Mouse (Mus musculus): ENCODE measurements around the gene Pdxk. TPM values are rescaled to one million over a fixed set of nuclear protein-coding genes. Genes with fewer than 3 reads are reported as not detected.

The Pdxk gene
- polyA plus RNA-seq, 1 experiment from 2014 or later = 6.4 TPM

DNA sequence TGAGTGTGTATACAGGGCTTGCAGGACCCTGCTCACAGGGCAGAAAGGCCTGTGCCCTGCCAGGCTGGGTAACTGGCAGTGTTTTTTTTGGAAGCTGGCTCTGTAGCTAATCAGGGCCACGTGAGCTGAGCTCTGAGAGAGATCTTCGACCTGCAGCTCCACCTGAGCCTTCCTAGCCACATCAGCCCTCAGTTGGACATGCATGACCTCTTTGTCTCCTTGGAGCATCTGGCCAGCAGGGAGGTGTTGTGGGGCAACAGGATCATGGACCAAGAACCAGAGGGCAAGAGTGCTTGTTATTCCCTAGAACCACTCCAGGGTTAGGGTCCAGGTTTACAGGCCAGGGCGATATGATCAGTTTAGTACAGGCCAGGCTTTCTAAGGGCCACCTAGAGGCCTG is 17.4 kb downstream of the Pdxk start:
- Histone ChIP-seq H3K4me1 (ENCODE audit: control insufficient read depth, insufficient read depth, low read length) (peaks cover 5% of the 10 kb centered on the region), H3K4me3 (ENCODE audit: low read depth, low read length) (no peak overlapping the region), H3K9ac (ENCODE audit: low read length) (no peak overlapping the region), H3K27ac (ENCODE audit: low read depth, low read length) (no peak overlapping the region), H3K27me3 (ENCODE audit: control insufficient read depth, insufficient read depth, low read length) (no peaks in the 10 kb centered on the region), H3K9me3 (ENCODE audit: control insufficient read depth, low read length) (no peaks in the 10 kb centered on the region), H3K4me2 (no peak overlapping the region), H3K36me3 (ENCODE audit: control insufficient read depth, insufficient read depth, low read length) (peaks cover 2% of the 10 kb centered on the region; the same call in 1 of the 2 replicates)
- no peak for ATAC-seq (ENCODE audit: low FRiP score)
- 88% methylated on average over 3 of the region's 3 CpGs for WGBS
- no peak for DNase-seq (ENCODE audit: low spot score, missing footprints)

DNA sequence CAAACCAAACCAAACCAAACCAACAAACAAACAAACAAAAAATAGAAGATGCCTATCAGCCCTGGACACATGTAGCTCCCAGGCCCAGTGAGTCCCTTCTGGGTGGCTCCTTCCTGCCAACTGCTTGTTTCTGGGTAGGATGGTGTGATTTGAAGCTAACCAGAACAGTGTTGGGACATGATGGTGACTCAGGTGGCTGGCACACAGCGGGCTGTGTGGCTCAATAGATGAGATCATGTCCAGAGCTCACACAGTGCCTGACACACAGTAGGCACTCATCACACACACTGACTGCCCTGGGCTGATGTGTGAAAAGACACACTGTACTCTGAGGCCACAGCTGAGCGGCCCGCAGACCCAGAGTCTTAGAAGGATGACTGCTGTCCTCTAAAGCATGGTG is 18.6 kb downstream of the Pdxk start:
- DNase-seq (ENCODE audit: low spot score, missing footprints) (no peak), ATAC-seq (ENCODE audit: low FRiP score) (no peak)
- WGBS = 98% methylated on average over 3 of the region's 3 CpGs
- Histone ChIP-seq H3K27ac (ENCODE audit: low read depth, low read length) (no peak overlapping the region), H3K36me3 (ENCODE audit: control insufficient read depth, insufficient read depth, low read length) (peaks cover 2% of the 10 kb centered on the region; the same call in 1 of the 2 replicates), H3K4me2 (no peak overlapping the region), H3K4me3 (ENCODE audit: low read depth, low read length) (no peak overlapping the region), H3K9ac (ENCODE audit: low read length) (no peak overlapping the region), H3K27me3 (ENCODE audit: control insufficient read depth, insufficient read depth, low read length) (no peaks in the 10 kb centered on the region), H3K4me1 (ENCODE audit: control insufficient read depth, insufficient read depth, low read length) (no peaks in the 10 kb centered on the region), H3K9me3 (ENCODE audit: control insufficient read depth, low read length) (no peaks in the 10 kb centered on the region)

- Histone ChIP-seq H3K27me3 (ENCODE audit: control insufficient read depth, insufficient read depth, low read length) (no peaks in the 10 kb centered on the region), H3K9ac (ENCODE audit: low read length) (no peak overlapping the region), H3K4me3 (ENCODE audit: low read depth, low read length) (no peak overlapping the region), H3K4me2 (no peak overlapping the region), H3K36me3 (ENCODE audit: control insufficient read depth, insufficient read depth, low read length) (no peaks in the 10 kb centered on the region), H3K9me3 (ENCODE audit: control insufficient read depth, low read length) (no peaks in the 10 kb centered on the region), H3K4me1 (ENCODE audit: control insufficient read depth, insufficient read depth, low read length) (no peaks in the 10 kb centered on the region), H3K27ac (ENCODE audit: low read depth, low read length) (no peak overlapping the region)
- ATAC-seq (ENCODE audit: low FRiP score) = no peak
- 88% methylated on average over 3 of the region's 3 CpGs for WGBS
- no peak for DNase-seq (ENCODE audit: low spot score, missing footprints)
Measured at GRCm38 (mm10) chr10:78442292-78442691, 22.5 kb downstream of the Pdxk start.

DNA sequence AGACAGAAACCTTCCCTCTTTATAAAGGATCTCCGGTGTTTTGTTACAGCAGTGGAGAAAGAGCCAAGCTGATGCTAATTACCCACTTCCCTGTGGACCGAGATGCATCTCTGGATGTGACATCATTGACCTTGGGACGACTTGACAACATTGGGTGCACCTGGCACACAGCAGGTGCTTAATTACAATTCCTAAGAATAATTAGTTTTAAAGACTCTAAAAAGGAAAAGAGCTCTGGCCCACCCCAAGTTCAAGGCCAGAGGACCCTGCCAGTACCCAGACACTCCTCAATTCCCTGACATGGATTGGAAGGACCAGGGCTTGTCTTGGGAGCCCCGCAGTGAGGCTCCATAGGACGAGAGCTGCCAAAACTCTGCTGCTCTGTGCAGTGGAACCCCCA is 23.2 kb downstream of the Pdxk start:
- no peak overlapping the region for H3K4me3 ChIP-seq (ENCODE audit: low read depth, low read length)
- no peaks in the 10 kb centered on the region for H3K36me3 ChIP-seq (ENCODE audit: control insufficient read depth, insufficient read depth, low read length)
- no peaks in the 10 kb centered on the region for H3K27me3 ChIP-seq (ENCODE audit: control insufficient read depth, insufficient read depth, low read length)
- no peak overlapping the region for H3K4me2 ChIP-seq
- WGBS = 88% methylated on average over 5 of the region's 5 CpGs
- H3K9ac ChIP-seq (ENCODE audit: low read length) = no peak overlapping the region
- H3K9me3 ChIP-seq (ENCODE audit: control insufficient read depth, low read length) = no peaks in the 10 kb centered on the region
- no peaks in the 10 kb centered on the region for H3K4me1 ChIP-seq (ENCODE audit: control insufficient read depth, insufficient read depth, low read length)
- H3K27ac ChIP-seq (ENCODE audit: low read depth, low read length) = no peak overlapping the region
- DNase-seq (ENCODE audit: low spot score, missing footprints) (no peak), ATAC-seq (ENCODE audit: low FRiP score) (no peak)

- 68% methylated on average over 9 of the region's 9 CpGs for WGBS
- no peak overlapping the region for H3K27ac ChIP-seq (ENCODE audit: low read depth, low read length)
- H3K36me3 ChIP-seq (ENCODE audit: control insufficient read depth, insufficient read depth, low read length) = no peaks in the 10 kb centered on the region
- no peak overlapping the region for H3K9ac ChIP-seq (ENCODE audit: low read length)
- H3K4me2 ChIP-seq = no peak overlapping the region
- no peak overlapping the region for H3K4me3 ChIP-seq (ENCODE audit: low read depth, low read length)
- no peaks in the 10 kb centered on the region for H3K9me3 ChIP-seq (ENCODE audit: control insufficient read depth, low read length)
- H3K4me1 ChIP-seq (ENCODE audit: control insufficient read depth, insufficient read depth, low read length) = no peaks in the 10 kb centered on the region
- peak; percentile 47; the same call in 1 of the 2 replicates for ATAC-seq (ENCODE audit: low FRiP score)
- no peak for DNase-seq (ENCODE audit: low spot score, missing footprints)
- H3K27me3 ChIP-seq (ENCODE audit: control insufficient read depth, insufficient read depth, low read length) = no peaks in the 10 kb centered on the region
Measured at GRCm38 (mm10) chr10:78440812-78441211, 24.0 kb downstream of the Pdxk start.

GRCm38 (mm10) chr10:78439990-78440389 is 24.8 kb downstream of the Pdxk start:
- Histone ChIP-seq H3K4me3 (ENCODE audit: low read depth, low read length) (no peak overlapping the region), H3K4me1 (ENCODE audit: control insufficient read depth, insufficient read depth, low read length) (no peaks in the 10 kb centered on the region), H3K36me3 (ENCODE audit: control insufficient read depth, insufficient read depth, low read length) (no peaks in the 10 kb centered on the region), H3K9ac (ENCODE audit: low read length) (no peak overlapping the region), H3K27me3 (ENCODE audit: control insufficient read depth, insufficient read depth, low read length) (no peaks in the 10 kb centered on the region), H3K9me3 (ENCODE audit: control insufficient read depth, low read length) (no peaks in the 10 kb centered on the region), H3K4me2 (no peak overlapping the region), H3K27ac (ENCODE audit: low read depth, low read length) (no peak overlapping the region)
- no peak for ATAC-seq (ENCODE audit: low FRiP score)
- 87% methylated on average over 7 of the region's 7 CpGs for WGBS
- no peak for DNase-seq (ENCODE audit: low spot score, missing footprints)

DNA sequence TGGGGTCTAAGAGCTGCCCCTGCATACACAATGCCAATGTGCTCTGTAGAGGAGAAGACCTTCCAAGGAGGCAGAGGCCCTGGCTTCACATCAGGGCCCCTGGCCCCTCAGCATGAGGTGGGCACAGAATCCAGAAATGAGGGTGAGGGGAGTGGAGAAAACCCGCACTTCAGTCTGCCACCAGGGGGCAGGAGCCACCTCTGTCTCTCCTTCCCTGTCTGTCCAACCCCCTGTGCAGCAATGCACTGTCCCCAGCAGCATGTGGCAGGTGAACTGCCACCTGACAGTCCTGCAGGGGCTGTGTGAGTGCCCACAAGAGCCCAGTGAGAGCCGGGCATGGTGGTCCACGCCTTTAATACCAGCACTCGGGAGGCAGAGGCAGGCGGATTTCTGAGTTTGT is 25.2 kb downstream of the Pdxk start:
- DNase-seq (ENCODE audit: low spot score, missing footprints) = no peak
- ATAC-seq (ENCODE audit: low FRiP score) = peak; percentile 39; the same call in 1 of the 2 replicates

DNA sequence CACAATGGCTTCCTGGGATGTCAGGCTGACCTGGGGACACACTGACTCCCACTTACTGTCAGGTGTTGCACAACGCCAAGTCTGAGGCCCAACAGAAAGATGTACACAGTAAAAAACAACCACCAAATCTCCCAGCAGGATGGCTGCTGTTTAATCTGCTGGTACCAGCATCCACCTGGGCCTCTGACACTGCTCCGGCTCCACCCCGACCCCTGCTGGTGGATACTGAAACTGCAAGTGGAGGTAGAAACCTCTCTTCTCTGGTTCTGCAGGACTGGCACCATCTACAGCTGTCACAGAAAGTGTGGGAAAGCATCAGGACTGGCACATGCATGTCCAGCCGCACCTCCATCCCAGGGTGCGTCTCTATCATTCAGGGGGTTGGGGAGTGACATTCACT is 26.7 kb downstream of the Pdxk start:
- 15% methylated on average over 5 of the region's 5 CpGs for WGBS
- ATAC-seq (ENCODE audit: low FRiP score) (peak; percentile 45; the same call in 1 of the 2 replicates), DNase-seq (ENCODE audit: low spot score, missing footprints) (peak; percentile 98)
- Histone ChIP-seq H3K4me3 (ENCODE audit: low read depth, low read length) (no peak overlapping the region), H3K4me1 (ENCODE audit: control insufficient read depth, insufficient read depth, low read length) (no peaks in the 10 kb centered on the region), H3K4me2 (no peak overlapping the region), H3K27me3 (ENCODE audit: control insufficient read depth, insufficient read depth, low read length) (no peaks in the 10 kb centered on the region), H3K27ac (ENCODE audit: low read depth, low read length) (no peak overlapping the region), H3K36me3 (ENCODE audit: control insufficient read depth, insufficient read depth, low read length) (no peaks in the 10 kb centered on the region), H3K9me3 (ENCODE audit: control insufficient read depth, low read length) (no peaks in the 10 kb centered on the region), H3K9ac (ENCODE audit: low read length) (no peak overlapping the region)

More for the DNA sequence above, 25.2 kb downstream of the Pdxk start:
- WGBS = 53% methylated on average over 5 of the region's 5 CpGs
- H3K9ac ChIP-seq (ENCODE audit: low read length) = no peak overlapping the region
- H3K27ac ChIP-seq (ENCODE audit: low read depth, low read length) = no peak overlapping the region
- no peaks in the 10 kb centered on the region for H3K27me3 ChIP-seq (ENCODE audit: control insufficient read depth, insufficient read depth, low read length)
- no peak overlapping the region for H3K4me3 ChIP-seq (ENCODE audit: low read depth, low read length)
- H3K9me3 ChIP-seq (ENCODE audit: control insufficient read depth, low read length) = no peaks in the 10 kb centered on the region
- H3K4me2 ChIP-seq = no peak overlapping the region
- H3K36me3 ChIP-seq (ENCODE audit: control insufficient read depth, insufficient read depth, low read length) = no peaks in the 10 kb centered on the region
- no peaks in the 10 kb centered on the region for H3K4me1 ChIP-seq (ENCODE audit: control insufficient read depth, insufficient read depth, low read length)

DNA sequence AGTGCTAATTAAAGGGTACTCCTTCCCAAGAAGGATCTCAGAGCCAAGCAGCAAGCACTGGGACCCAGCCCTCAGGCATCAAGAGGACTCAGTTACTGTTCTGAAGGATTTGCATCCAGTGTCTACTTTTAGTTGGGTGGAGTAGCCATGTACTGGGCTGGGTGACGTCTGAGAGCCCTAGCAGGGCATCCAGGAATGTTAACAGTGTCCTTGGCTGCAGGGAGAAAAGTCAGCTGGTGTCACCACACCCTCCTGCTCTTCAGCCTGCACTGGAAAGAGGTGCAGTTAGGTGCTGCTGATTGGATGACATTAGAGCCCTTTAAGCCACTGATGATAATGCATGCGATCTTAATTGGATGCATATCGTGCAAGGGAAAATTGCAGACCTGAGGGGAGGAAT is 31.9 kb downstream of the Pdxk start:
- Histone ChIP-seq H3K27ac (ENCODE audit: low read depth, low read length) (no peak overlapping the region), H3K4me1 (ENCODE audit: control insufficient read depth, insufficient read depth, low read length) (no peaks in the 10 kb centered on the region), H3K4me2 (no peak overlapping the region), H3K9ac (ENCODE audit: low read length) (no peak overlapping the region), H3K27me3 (ENCODE audit: control insufficient read depth, insufficient read depth, low read length) (no peaks in the 10 kb centered on the region), H3K4me3 (ENCODE audit: low read depth, low read length) (no peak overlapping the region), H3K9me3 (ENCODE audit: control insufficient read depth, low read length) (no peaks in the 10 kb centered on the region), H3K36me3 (ENCODE audit: control insufficient read depth, insufficient read depth, low read length) (peaks cover 4% of the 10 kb centered on the region; the same call in 1 of the 2 replicates)
- DNase-seq (ENCODE audit: low spot score, missing footprints) = no peak
- ATAC-seq (ENCODE audit: low FRiP score) = no peak
- 82% methylated on average over 3 of the region's 3 CpGs for WGBS

DNA sequence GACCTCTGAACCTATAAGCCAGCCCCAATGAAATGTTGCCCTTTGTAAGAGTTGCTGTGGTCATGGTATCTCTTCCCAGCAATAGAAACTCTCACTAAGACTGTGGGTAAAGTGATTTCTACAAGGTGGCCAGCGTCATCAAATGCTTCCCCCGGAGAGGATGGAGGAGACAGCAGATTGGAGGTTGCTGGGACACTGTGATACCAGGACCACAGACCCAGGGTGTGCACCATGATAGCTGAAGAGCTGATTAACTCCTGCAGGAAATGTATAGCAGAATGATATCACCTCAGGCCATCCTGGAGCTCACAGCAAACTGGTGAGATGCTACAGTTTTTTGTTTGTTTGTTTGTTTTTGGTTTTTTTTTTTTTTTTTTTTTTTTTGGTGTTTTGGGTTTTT is 35.0 kb downstream of the Pdxk start:
- no peak overlapping the region for H3K27ac ChIP-seq (ENCODE audit: low read depth, low read length)
- DNase-seq (ENCODE audit: low spot score, missing footprints) (no peak), ATAC-seq (ENCODE audit: low FRiP score) (no peak)
- WGBS = 93% methylated on average over 2 of the region's 2 CpGs
- H3K36me3 ChIP-seq (ENCODE audit: control insufficient read depth, insufficient read depth, low read length) = peaks cover 4% of the 10 kb centered on the region; the same call in 1 of the 2 replicates
- no peaks in the 10 kb centered on the region for H3K9me3 ChIP-seq (ENCODE audit: control insufficient read depth, low read length)
- no peak overlapping the region for H3K4me3 ChIP-seq (ENCODE audit: low read depth, low read length)
- H3K4me2 ChIP-seq = no peak overlapping the region
- no peak overlapping the region for H3K9ac ChIP-seq (ENCODE audit: low read length)
- peaks cover 6% of the 10 kb centered on the region for H3K4me1 ChIP-seq (ENCODE audit: control insufficient read depth, insufficient read depth, low read length)
- no peaks in the 10 kb centered on the region for H3K27me3 ChIP-seq (ENCODE audit: control insufficient read depth, insufficient read depth, low read length)
